Mouse (Mus musculus): ENCODE data around the gene Hmox1. TPM values are rescaled to one million over a fixed set of nuclear protein-coding genes. Genes with fewer than 3 reads are reported as not detected.

The Hmox1 gene
- polyA plus RNA-seq, 1 experiment from 2014 or later = 38.2 TPM

- H3K4me3 ChIP-seq = no peak overlapping the region
- ATAC-seq (ENCODE audit: borderline replicate concordance, extremely low read depth, low FRiP score, low TSS enrichment) = no peak
- H3K27ac ChIP-seq = no peak overlapping the region
- no peaks in the 10 kb centered on the region for H3K36me3 ChIP-seq
- H3K9me3 ChIP-seq = no peaks in the 10 kb centered on the region
- H3K27me3 ChIP-seq = no peaks in the 10 kb centered on the region
- no peak overlapping the region for H3K4me2 ChIP-seq
- WGBS = 69% methylated on average over 1 of the region's 1 CpGs
- H3K9ac ChIP-seq = no peak overlapping the region
- H3K4me1 ChIP-seq = no peaks in the 10 kb centered on the region
Measured at GRCm38 (mm10) chr8:75074876-75075275, 18.5 kb upstream of the Hmox1 start.

GRCm38 (mm10) chr8:75078215-75078614 is 15.2 kb upstream of the Hmox1 start:
- Histone ChIP-seq H3K36me3 (no peaks in the 10 kb centered on the region), H3K4me2 (no peak overlapping the region), H3K9ac (no peak overlapping the region), H3K27me3 (no peaks in the 10 kb centered on the region), H3K9me3 (no peaks in the 10 kb centered on the region), H3K27ac (no peak overlapping the region), H3K4me1 (peaks cover 4% of the 10 kb centered on the region; the same call in 1 of the 2 replicates), H3K4me3 (no peak overlapping the region)
- ATAC-seq (ENCODE audit: borderline replicate concordance, extremely low read depth, low FRiP score, low TSS enrichment) = no peak
- 62% methylated on average over 1 of the region's 1 CpGs for WGBS

- H3K4me3 ChIP-seq = no peak overlapping the region
- no peaks in the 10 kb centered on the region for H3K36me3 ChIP-seq
- H3K9me3 ChIP-seq = no peaks in the 10 kb centered on the region
- no peak overlapping the region for H3K4me2 ChIP-seq
- H3K27me3 ChIP-seq = no peaks in the 10 kb centered on the region
- H3K4me1 ChIP-seq = peaks cover 9% of the 10 kb centered on the region; the same call in 1 of the 2 replicates
- no peak overlapping the region for H3K27ac ChIP-seq
- ATAC-seq (ENCODE audit: borderline replicate concordance, extremely low read depth, low FRiP score, low TSS enrichment) = no peak
- no peak overlapping the region for H3K9ac ChIP-seq
- 94% methylated on average over 9 of the region's 9 CpGs for WGBS
Measured at GRCm38 (mm10) chr8:75078851-75079250, 14.6 kb upstream of the Hmox1 start.

- 65% methylated on average over 9 of the region's 9 CpGs for WGBS
- ATAC-seq (ENCODE audit: borderline replicate concordance, extremely low read depth, low FRiP score, low TSS enrichment) = no peak
Measured at GRCm38 (mm10) chr8:75081364-75082040, 11.9 kb upstream of the Hmox1 start.

GRCm38 (mm10) chr8:75082181-75082805 is 11.1 kb upstream of the Hmox1 start:
- no peak overlapping the region for H3K9ac ChIP-seq

More at GRCm38 (mm10) chr8:75081364-75082040, 11.9 kb upstream of the Hmox1 start:
- Histone ChIP-seq H3K9me3 (no peaks in the 10 kb centered on the region), H3K9ac (no peak overlapping the region), H3K36me3 (no peaks in the 10 kb centered on the region), H3K4me3 (no peak overlapping the region), H3K4me1 (peaks cover 15% of the 10 kb centered on the region), H3K27me3 (no peaks in the 10 kb centered on the region), H3K4me2 (no peak overlapping the region), H3K27ac (no peak overlapping the region)

GRCm38 (mm10) chr8:75083846-75084245 is 9.6 kb upstream of the Hmox1 start:
- 2% methylated on average over 16 of the region's 17 CpGs for WGBS
- H3K4me1 ChIP-seq = peaks cover 19% of the 10 kb centered on the region
- H3K9ac ChIP-seq = no peak overlapping the region
- H3K4me2 ChIP-seq = peak overlapping the region; percentile 55
- ATAC-seq (ENCODE audit: borderline replicate concordance, extremely low read depth, low FRiP score, low TSS enrichment) = peak; percentile 95
- peak overlapping the region; percentile 57 for H3K27ac ChIP-seq
- H3K36me3 ChIP-seq = no peaks in the 10 kb centered on the region
- H3K4me3 ChIP-seq = peak overlapping the region; percentile 29
- H3K9me3 ChIP-seq = no peaks in the 10 kb centered on the region
- H3K27me3 ChIP-seq = no peaks in the 10 kb centered on the region

More at GRCm38 (mm10) chr8:75082181-75082805, 11.1 kb upstream of the Hmox1 start:
- Histone ChIP-seq H3K36me3 (no peaks in the 10 kb centered on the region), H3K4me2 (no peak overlapping the region), H3K4me3 (no peak overlapping the region), H3K27me3 (no peaks in the 10 kb centered on the region), H3K9me3 (no peaks in the 10 kb centered on the region), H3K4me1 (peaks cover 15% of the 10 kb centered on the region), H3K27ac (no peak overlapping the region)
- 63% methylated on average over 6 of the region's 6 CpGs for WGBS
- ATAC-seq (ENCODE audit: borderline replicate concordance, extremely low read depth, low FRiP score, low TSS enrichment) = no peak

GRCm38 (mm10) chr8:75084382-75085064 is 8.9 kb upstream of the Hmox1 start:
- no peak for ATAC-seq (ENCODE audit: borderline replicate concordance, extremely low read depth, low FRiP score, low TSS enrichment)
- Histone ChIP-seq H3K4me3 (no peak overlapping the region), H3K27me3 (no peaks in the 10 kb centered on the region), H3K27ac (peak overlapping the region; percentile 57), H3K36me3 (no peaks in the 10 kb centered on the region), H3K4me2 (peak overlapping the region; percentile 55), H3K9me3 (no peaks in the 10 kb centered on the region), H3K4me1 (peaks cover 26% of the 10 kb centered on the region), H3K9ac (no peak overlapping the region)
- WGBS = 66% methylated on average over 3 of the region's 3 CpGs

GRCm38 (mm10) chr8:75086002-75086401 is 7.4 kb upstream of the Hmox1 start:
- ATAC-seq (ENCODE audit: borderline replicate concordance, extremely low read depth, low FRiP score, low TSS enrichment) = no peak
- Histone ChIP-seq H3K27me3 (no peaks in the 10 kb centered on the region), H3K4me2 (no peak overlapping the region), H3K36me3 (no peaks in the 10 kb centered on the region), H3K9ac (no peak overlapping the region), H3K4me3 (no peak overlapping the region), H3K4me1 (peaks cover 34% of the 10 kb centered on the region), H3K9me3 (no peaks in the 10 kb centered on the region), H3K27ac (0 out of 2 replicates have a peak overlapping the region, but pooled peaks have one; percentile 2)
- WGBS = 74% methylated on average over 2 of the region's 2 CpGs

- Histone ChIP-seq H3K9me3 (no peaks in the 10 kb centered on the region), H3K4me3 (no peak overlapping the region), H3K4me1 (peaks cover 34% of the 10 kb centered on the region), H3K27ac (no peak overlapping the region), H3K27me3 (no peaks in the 10 kb centered on the region), H3K9ac (no peak overlapping the region), H3K4me2 (no peak overlapping the region), H3K36me3 (no peaks in the 10 kb centered on the region)
- ATAC-seq (ENCODE audit: borderline replicate concordance, extremely low read depth, low FRiP score, low TSS enrichment) = no peak
Measured at GRCm38 (mm10) chr8:75087127-75087526, 6.3 kb upstream of the Hmox1 start.

GRCm38 (mm10) chr8:75088989-75089881 is 4.2 kb upstream of the Hmox1 start:
- peak; percentile 60 for ATAC-seq (ENCODE audit: borderline replicate concordance, extremely low read depth, low FRiP score, low TSS enrichment)
- H3K4me1 ChIP-seq = peaks cover 27% of the 10 kb centered on the region
- H3K4me3 ChIP-seq = peak overlapping the region; percentile 13; the same call in 1 of the 2 replicates
- 0% methylated on average over 6 of the region's 6 CpGs for WGBS
- peak overlapping the region; percentile 52 for H3K4me2 ChIP-seq
- no peak overlapping the region for H3K9ac ChIP-seq
- no peaks in the 10 kb centered on the region for H3K9me3 ChIP-seq
- peak overlapping the region; percentile 91 for H3K27ac ChIP-seq
- H3K36me3 ChIP-seq = no peaks in the 10 kb centered on the region
- no peaks in the 10 kb centered on the region for H3K27me3 ChIP-seq

- Histone ChIP-seq H3K4me2 (no peak overlapping the region), H3K27ac (no peak overlapping the region), H3K36me3 (no peaks in the 10 kb centered on the region), H3K4me1 (peaks cover 24% of the 10 kb centered on the region), H3K9ac (no peak overlapping the region), H3K27me3 (no peaks in the 10 kb centered on the region), H3K4me3 (no peak overlapping the region), H3K9me3 (no peaks in the 10 kb centered on the region)
- no peak for ATAC-seq (ENCODE audit: borderline replicate concordance, extremely low read depth, low FRiP score, low TSS enrichment)
- WGBS = 72% methylated on average over 4 of the region's 4 CpGs
Measured at GRCm38 (mm10) chr8:75090781-75091365, 2.5 kb upstream of the Hmox1 start.

Data from lung, embryonic 15.5 days (tissue).